Mouse (Mus musculus) E14TG2a.4 (cell line): ENCODE measurements around the gene Cyb5r3.

Experiments used
- CTCF ChIP-seq: conservative IDR thresholded peaks from 2 replicates; pipeline ENCODE4 v1.5.1; 2014; ENCODE audit warnings: low read length
- NANOG ChIP-seq: IDR thresholded peaks from 2 replicates; pipeline ENCODE4 v1.6.1; 2014; ENCODE audit warnings: borderline replicate concordance, low read length, mixed read lengths
- POU5F1 ChIP-seq: IDR thresholded peaks from 2 replicates; pipeline ENCODE4 v1.6.1; 2014; ENCODE audit warnings: low read length, borderline replicate concordance

DNA sequence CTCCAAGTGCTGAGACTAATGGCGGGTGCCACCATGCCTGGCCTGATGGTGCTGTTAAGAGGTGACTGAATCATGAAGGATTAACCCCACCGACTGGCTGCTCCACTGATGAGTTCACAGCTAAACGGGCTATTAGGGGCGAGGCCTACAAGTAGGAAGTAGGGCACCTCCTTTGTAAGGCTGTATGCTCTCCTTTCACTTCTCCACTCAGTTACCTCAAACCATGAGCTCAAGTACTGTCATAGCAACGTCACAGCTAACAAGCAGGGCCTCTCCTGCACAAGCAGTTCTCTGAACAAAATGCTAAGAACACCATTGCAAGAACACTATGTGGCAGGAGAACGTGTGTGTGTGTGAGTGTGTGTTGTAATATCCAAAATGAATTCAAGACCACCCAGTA lies 26.9 kb downstream of the Cyb5r3 start:
- TF ChIP-seq CTCF (no peak), NANOG (no peak), POU5F1 (no peak)
